Mouse (Mus musculus) brain, embryonic 14.5 days (tissue): ENCODE measurements around the gene Lnpk. TPM values are rescaled to one million over a fixed set of nuclear protein-coding genes. Genes with fewer than 3 reads are reported as not detected.

ENCODE experiments used
- DNase-seq: peaks from one replicate; pipeline ENCODE4 v3.0.0-alpha.2; 2011; ENCODE audit warnings: low read depth
- CTCF ChIP-seq: fragments of 200-500 bp; IDR thresholded peaks from 2 replicates; pipeline ENCODE4 v1.5.1; 2012; ENCODE audit warnings: inconsistent platforms, mild to moderate bottlenecking, moderate library complexity, borderline replicate concordance; ENCODE audit not compliant: insufficient read depth, insufficient read length; ENCODE audit errors: extremely low read depth
- POLR2A ChIP-seq: fragments of 200-500 bp; IDR thresholded peaks from 2 replicates; pipeline ENCODE4 v1.6.1; 2012; ENCODE audit warnings: mild to moderate bottlenecking, inconsistent platforms, borderline replicate concordance; ENCODE audit not compliant: poor library complexity, insufficient read depth, insufficient read length, severe bottlenecking; ENCODE audit errors: extremely low read depth
- polyA plus RNA-seq: library from polyadenylated mRNA; depleted of rRNA; stranded (reverse); fragments of >200 nt; gene quantifications from 2 replicates; pipeline ENCODE4 v1.2.3, GENCODE M21; 2012

Gene Lnpk
- polyA plus RNA-seq, 1 experiment, result 32.9 TPM

DNA sequence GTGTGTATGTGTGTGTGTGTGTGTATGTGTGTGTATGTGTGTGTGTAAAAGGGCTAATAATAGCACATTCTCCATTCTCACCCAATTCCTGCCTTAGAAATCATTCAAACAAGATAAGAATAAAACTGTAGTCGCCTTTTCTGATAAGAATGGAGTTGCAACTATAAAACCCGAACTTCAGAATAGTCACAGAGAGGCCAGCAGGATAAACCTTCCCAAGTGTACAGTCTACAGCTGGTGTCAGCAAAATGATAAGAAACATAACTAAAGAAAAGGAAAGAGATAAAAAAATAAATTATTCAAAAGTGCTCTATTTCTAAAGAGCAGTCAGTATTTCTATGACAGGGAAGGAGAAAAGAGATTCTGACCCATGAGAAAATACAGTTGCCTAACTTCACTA, 19.4 kb downstream of the Lnpk start:
- DNase-seq, result no peak
- no peak for TF ChIP-seq POLR2A
- no peak for TF ChIP-seq CTCF

DNA sequence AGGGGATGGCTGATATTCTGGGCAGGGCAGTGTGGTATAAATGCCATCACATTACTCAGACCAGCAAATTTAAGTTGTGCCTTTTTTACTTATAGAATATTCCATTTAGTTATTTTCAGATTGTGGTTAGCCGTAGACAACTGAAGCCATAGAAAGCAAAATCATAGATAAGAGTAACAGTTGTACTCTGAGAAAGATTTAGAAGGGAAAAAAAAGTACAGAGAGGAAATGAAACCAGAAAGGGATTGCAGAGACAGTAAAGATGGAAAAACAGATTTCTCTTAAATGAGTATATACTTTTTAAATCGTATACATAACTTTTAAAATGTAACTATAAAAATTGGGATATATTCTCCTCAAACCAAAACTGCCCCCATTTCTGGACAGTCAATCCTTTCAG, 20.1 kb downstream of the Lnpk start:
- DNase-seq, result no peak
- TF ChIP-seq POLR2A (no peak), CTCF (no peak)

DNA sequence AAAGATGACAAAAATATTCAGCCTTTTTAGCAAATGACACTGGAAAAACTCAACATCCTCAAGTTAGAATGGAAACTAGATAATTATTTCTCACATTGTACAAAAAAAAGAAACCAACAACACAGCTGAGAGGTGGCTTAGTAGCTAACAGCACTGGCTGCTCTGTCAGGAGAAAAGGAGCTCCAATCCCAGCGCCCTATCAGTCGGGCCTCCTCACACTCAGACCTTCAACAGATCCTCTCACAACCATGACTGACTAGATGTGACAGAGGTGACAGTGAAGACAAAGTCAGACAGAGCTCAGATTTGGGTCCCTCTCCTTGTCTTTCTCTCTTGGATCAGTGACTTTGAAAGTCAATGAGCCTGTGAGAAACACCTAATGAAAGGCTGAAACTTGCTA, 21.8 kb downstream of the Lnpk start:
- DNase-seq, result peak; percentile 4
- TF ChIP-seq POLR2A, result no peak
- TF ChIP-seq CTCF, result no peak

DNA sequence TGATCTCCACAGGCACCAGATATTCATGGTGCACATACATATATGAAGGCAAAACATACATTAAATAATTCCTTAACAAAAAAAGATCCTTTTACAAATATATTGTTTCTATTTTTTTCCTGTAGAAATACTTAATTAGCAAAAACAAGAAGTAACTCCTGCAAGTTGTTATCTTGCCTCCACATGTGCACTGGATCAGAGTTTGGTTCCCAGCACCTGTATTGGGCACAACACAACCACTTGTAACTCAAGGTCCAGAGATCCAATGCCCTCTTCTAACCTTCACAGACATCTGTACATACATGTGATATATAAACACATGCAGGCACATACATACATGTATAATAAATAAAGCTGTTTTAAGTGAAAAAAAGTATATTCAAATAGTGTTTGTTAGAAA, 27.3 kb downstream of the Lnpk start:
- no peak for DNase-seq
- TF ChIP-seq CTCF (no peak), POLR2A (no peak)

DNA sequence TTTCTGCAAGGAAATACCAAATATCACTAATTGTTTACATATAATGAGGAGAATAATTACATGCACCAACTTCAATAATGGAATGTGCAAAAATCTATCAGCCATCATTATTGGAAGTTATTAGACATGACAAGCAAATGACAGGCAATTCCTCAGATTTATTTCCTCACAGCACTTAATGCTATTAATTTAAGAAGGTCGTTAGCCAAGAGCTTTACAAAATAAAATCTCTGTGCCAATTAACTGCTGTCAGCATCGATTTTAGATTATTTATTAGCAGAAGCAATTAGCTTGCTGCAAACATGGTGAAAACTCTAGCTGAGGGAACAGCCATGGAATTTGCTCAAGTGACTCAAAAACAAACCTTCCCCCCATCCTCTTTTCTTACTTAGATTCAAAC, 30.9 kb downstream of the Lnpk start:
- TF ChIP-seq CTCF (no peak), POLR2A (no peak)
- DNase-seq, result peak; percentile 3

DNA sequence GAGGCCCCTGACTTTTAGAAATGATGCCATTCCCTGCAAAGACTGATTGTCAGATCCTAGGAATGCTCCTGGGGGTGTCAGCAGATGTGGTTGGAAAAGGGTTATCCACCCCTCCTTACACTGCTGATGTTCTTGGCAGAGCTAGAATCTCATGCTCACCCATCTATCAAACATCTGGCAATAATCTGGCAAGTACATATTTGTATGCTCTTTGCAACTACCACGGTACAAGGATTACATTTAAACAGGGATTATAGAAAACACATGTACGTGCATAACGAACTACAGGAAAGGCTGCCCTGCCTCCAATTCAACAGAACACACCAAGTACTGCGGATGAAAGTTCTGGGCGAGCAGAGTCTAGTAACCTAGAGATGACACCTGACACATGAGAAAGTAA, 70.9 kb downstream of the Lnpk start:
- no peak for DNase-seq

DNA sequence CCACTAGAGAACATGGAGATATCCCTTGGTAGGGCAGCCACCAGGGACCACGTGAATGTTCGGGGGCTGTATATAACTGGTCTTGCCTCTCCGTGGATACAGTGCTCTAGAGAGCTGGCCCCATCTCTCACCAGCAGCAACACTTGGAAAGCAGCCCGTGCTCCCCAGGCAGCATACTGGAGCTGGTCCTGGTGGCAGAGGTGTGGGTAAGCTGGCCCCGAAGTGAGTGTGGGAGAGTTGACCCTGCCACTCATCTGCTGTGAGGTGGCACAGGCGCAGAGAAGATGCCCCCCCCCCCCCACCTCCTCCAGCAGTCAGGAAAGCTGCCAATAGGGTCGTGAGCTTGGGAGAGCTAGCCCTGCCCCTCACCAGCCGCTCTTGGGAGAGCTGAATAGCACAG, 72.8 kb downstream of the Lnpk start:
- peak; percentile 35 for DNase-seq
- TF ChIP-seq POLR2A (no peak), CTCF (no peak)

More for the DNA sequence above, 70.9 kb downstream of the Lnpk start:
- no peak for TF ChIP-seq CTCF
- TF ChIP-seq POLR2A, result no peak

DNA sequence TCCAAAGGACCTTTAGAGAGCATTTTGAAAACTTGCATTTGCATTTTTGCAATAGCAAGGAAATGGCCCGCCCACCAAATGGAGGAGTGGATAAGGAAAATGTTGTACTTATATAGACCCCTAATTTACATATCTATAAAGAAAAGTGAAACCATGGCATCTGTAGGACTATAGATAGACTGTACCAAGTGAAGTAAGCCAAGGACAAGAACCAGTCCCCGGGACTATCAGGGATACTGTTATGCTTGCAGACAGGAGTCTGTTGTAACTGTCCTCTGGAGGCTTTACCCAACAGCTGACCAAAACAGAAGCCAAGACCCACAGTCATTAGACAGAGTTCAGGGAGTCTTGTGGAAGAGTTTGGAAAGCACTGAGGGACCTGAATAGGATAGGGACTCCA, 78.9 kb downstream of the Lnpk start:
- DNase-seq, result no peak
- no peak for TF ChIP-seq POLR2A
- no peak for TF ChIP-seq CTCF

DNA sequence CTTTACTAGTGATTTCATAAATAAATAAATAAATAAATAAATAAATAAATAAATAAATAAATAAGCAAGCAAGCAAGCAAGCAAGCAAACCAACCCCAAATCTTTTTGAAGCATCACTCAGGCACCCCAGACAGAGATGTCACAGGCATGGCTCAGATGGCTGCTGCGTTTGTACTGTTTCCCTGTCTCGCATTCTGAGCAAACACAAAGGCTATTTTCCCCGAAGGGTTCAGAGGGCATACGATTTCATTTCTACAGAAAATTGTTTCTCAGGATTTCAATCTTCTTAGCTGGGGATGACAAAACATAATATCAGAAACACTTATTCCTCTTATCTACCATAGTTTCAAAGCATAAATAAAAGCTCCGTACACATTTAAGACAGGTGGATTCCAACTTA, 81.4 kb downstream of the Lnpk start:
- DNase-seq, result peak; percentile 52
- TF ChIP-seq POLR2A, result no peak
- TF ChIP-seq CTCF, result no peak

DNA sequence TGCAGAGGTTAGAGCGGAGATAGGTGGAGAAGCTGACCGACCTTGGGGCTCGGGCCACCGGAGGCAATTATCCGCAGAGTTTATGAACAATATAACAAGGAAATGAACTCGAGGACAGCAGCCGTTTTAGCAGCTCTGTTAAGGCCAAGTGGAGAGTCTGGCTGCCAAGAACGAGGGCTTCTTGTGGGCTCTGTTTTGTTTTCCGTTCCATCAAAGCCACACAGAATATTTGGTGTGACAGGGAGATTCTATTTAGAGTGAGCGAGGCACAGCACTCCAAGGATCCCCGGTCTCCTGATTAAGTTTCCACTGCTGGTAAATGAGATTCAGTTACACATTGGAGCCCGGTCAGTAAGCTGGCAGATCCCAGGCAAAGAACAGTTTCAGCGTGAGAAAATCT, 87.8 kb downstream of the Lnpk start:
- no peak for TF ChIP-seq CTCF
- TF ChIP-seq POLR2A, result no peak
- DNase-seq, result peak; percentile 51

DNA sequence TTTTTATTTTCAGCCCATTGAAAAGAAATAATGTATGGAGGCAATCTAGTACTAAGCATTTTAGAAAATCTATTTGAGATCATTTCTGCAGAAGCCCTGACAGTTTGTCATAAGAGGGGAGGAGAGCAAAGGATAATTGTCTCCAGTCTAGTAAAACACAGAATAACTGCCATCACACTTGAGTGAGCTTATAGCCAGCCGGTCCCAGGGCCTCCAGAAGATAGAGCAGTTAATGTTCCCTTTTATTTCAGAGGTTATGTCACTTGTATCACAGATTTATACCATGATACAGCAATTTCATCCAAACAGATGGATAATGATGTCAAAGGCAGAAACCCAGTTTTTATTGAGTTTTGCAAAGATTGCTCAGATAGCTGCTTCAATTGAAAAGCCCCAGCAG, 89.0 kb downstream of the Lnpk start:
- TF ChIP-seq CTCF, result no peak
- no peak for TF ChIP-seq POLR2A

DNA sequence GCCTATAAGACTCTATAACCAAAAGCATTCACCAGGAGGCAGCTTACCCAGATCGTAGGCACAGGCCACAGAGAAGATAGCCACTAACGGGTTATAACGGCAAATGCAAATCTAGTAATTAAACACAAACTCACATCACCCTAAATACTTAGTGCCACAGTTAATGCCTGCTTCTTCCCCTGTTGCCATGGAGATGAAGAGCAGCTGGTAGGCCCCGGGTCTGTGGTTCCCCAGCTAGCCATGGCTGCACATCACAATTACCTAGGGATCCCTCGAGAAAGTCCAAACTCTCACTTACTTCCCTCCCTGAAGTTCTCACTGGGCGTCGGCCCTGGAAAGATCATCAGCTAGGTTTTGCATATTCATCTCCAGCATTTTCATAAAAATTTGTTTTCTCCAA, 90.8 kb downstream of the Lnpk start:
- DNase-seq, result peak; percentile 76

More for the DNA sequence above, 89.0 kb downstream of the Lnpk start:
- DNase-seq, result peak; percentile 38

More for the DNA sequence above, 90.8 kb downstream of the Lnpk start:
- no peak for TF ChIP-seq CTCF
- no peak for TF ChIP-seq POLR2A
